Mouse (Mus musculus): Measurements from ENCODE around the gene Sync.

- TF ChIP-seq CTCF (conservative IDR thresholded peaks at IDR 0.05; ENCODE audit: insufficient read depth, insufficient read length, low read depth, low read length) (peak; percentile 46), POLR2A (IDR thresholded peaks at IDR 0.05; ENCODE audit: low read depth, low read length) (no peak)
Measured at GRCm38 (mm10) chr4:129272756-129273046, 14.7 kb upstream of the Sync start.
